Mouse (Mus musculus): ENCODE results near the gene Zbtb20.

GRCm38 (mm10) chr16:43359546-43359945 is 483.9 kb downstream of the Zbtb20 start:
- no peak for TF ChIP-seq CTCF (IDR thresholded peaks at IDR 0.05; ENCODE audit: extremely low read depth, insufficient read length, insufficient replicate concordance, low read depth, low read length)
- no peak for TF ChIP-seq POLR2A (IDR thresholded peaks at IDR 0.05; ENCODE audit: low read depth, low read length)

Data from small intestine, adult 2 months (tissue).